Mouse (Mus musculus) neural tube, embryonic 14.5 days (tissue): ENCODE measurements around the gene Olfr201. TPM values are rescaled to one million over a fixed set of nuclear protein-coding genes. Genes with fewer than 3 reads are reported as not detected.
"Not testable (repeated sequence)": the region's sequence is repeated elsewhere in the genome, so short reads cannot be mapped to it uniquely, and the experiment has no call there.

Experiments used
- ATAC-seq: fragments of 200-750 bp; cut with Nextera tagmentation; 2 replicates; pipeline ENCODE4 v1.8.0; 2017; ENCODE audit warnings: low read depth, mild to moderate bottlenecking, moderate TSS enrichment, moderate library complexity
- H3K27ac ChIP-seq: fragments of 300-500 bp; sonication (generic); 2 replicates; pipeline ENCODE4 v1.5.1; 2014; ENCODE audit warnings: low read depth, mild to moderate bottlenecking, control low read depth, low read length, moderate library complexity, mixed read lengths
- H3K27me3 ChIP-seq: fragments of 300-500 bp; sonication (generic); 2 replicates; pipeline ENCODE4 v1.6.1; 2014; ENCODE audit warnings: low read length; ENCODE audit not compliant: control insufficient read depth, insufficient read depth
- H3K36me3 ChIP-seq: fragments of 300-500 bp; sonication (generic); 2 replicates; pipeline ENCODE4 v1.6.1; 2014; ENCODE audit warnings: low read length, mixed read lengths; ENCODE audit not compliant: control insufficient read depth, insufficient read depth
- H3K4me1 ChIP-seq: fragments of 300-500 bp; sonication (generic); 2 replicates; pipeline ENCODE4 v1.6.1; 2014; ENCODE audit warnings: low read length; ENCODE audit not compliant: control insufficient read depth, insufficient read depth
- H3K4me2 ChIP-seq: fragments of 300-500 bp; sonication (generic); 2 replicates; pipeline ENCODE4 v1.6.1; 2014; ENCODE audit warnings: mild to moderate bottlenecking, low read depth, low read length, control low read depth
- H3K4me3 ChIP-seq: fragments of 300-500 bp; sonication (generic); 2 replicates; pipeline ENCODE4 v1.5.1; 2014; ENCODE audit warnings: low read depth, low read length, control low read depth, mixed read lengths
- H3K9ac ChIP-seq: fragments of 300-500 bp; sonication (generic); replicated peaks from 2 replicates; pipeline ENCODE4 v1.6.1; 2014; ENCODE audit warnings: low read depth, mild to moderate bottlenecking, control low read depth, low read length, mixed read lengths
- H3K9me3 ChIP-seq: fragments of 300-500 bp; sonication (generic); 2 replicates; pipeline ENCODE4 v1.6.1; 2016; ENCODE audit warnings: low read length; ENCODE audit not compliant: control insufficient read depth
- WGBS: fragments of 180-500 bp; shearing (Covaris S2); extraction: QIAGEN DNeasy Blood & Tissue Kit; methylation state at CpG from one replicate; pipeline ENCODE4 v1.1.7; 2014; 5-methylcytosine and 5-hydroxymethylcytosine counted together
- polyA plus RNA-seq: library from polyadenylated mRNA; unstranded; fragments of >200 nt; fragmentation: Nextera tagmentation; extraction: Ambion mirVana; gene quantifications from 2 replicates; pipeline ENCODE4 v1.2.1, GENCODE M21; 2014

The Olfr201 gene
- polyA plus RNA-seq, 1 experiment from 2014 or later: not detected

DNA sequence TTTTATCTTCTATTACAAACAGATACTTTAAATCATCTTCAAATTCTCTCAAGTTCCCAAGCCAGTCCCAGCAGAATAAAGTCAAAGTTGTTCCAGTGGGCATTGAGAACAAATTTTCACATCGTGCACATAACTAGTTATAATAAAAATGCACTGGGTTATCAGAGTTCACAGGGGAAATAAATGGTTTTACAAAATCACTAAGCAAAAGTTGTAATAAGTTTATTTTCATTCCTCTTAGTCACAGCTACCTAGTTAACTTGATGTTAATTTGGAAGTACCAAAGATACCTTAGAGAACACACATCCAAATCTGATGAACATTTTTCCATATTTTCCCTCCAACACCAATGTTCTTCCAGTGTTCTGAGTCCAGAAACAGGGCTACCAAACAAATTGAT, 52.8 kb downstream of the Olfr201 start, which contains the start of gene Olfr199:
Gene Olfr199, minus strand, starts transcription at position 101 of the 400 bp plus-strand sequence.
- not testable (repeated sequence) for H3K4me1 ChIP-seq, ATAC-seq, H3K4me3 ChIP-seq, H3K9ac ChIP-seq, H3K4me2 ChIP-seq, H3K27me3 ChIP-seq, H3K27ac ChIP-seq, H3K9me3 ChIP-seq, H3K36me3 ChIP-seq
- 90% methylated on average over 1 of the region's 1 CpGs for WGBS

DNA sequence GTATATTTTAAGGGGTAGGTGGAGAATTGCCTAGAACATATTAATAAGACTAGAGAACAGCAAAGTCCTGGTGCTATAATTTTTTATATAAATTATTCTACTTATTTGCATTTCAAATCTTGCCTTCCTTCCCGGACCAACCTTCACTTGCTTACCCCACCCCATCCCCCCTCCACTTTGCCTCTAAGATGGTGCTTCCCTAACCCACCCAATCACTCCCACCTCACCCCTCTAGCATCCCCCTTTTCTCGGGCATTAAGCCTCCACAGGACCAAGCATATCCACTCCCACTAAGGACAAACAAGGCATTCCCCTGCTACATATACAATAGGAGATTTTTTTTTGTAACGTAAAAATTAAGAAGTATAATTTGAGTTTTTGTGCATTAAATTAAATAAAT, 54.6 kb downstream of the Olfr201 start:
- 83% methylated on average over 3 of the region's 3 CpGs for WGBS
- not testable (repeated sequence) for H3K9me3 ChIP-seq, ATAC-seq, H3K4me3 ChIP-seq, H3K9ac ChIP-seq, H3K4me2 ChIP-seq, H3K27me3 ChIP-seq, H3K27ac ChIP-seq, H3K36me3 ChIP-seq, H3K4me1 ChIP-seq

Other genes with a start within 250 kb of the Olfr201 start
- not detected in 2 replicates for gene Olfr186, start 242.3 kb downstream of the Olfr201 start, polyA plus RNA-seq
- gene Olfr187, start 232.9 kb downstream of the Olfr201 start, polyA plus RNA-seq: not detected in 2 replicates
- not detected in 2 replicates for gene Olfr190, start 194.6 kb downstream of the Olfr201 start, polyA plus RNA-seq
- gene Olfr191, start 182.8 kb downstream of the Olfr201 start, polyA plus RNA-seq: not detected in 2 replicates
- not detected in 2 replicates for gene Olfr193, start 160.8 kb downstream of the Olfr201 start, polyA plus RNA-seq
- not detected in 2 replicates for gene Olfr194, start 151.6 kb downstream of the Olfr201 start, polyA plus RNA-seq
- not detected in 2 replicates for gene Olfr195, start 125.6 kb downstream of the Olfr201 start, polyA plus RNA-seq
- gene Olfr196, start 102.2 kb downstream of the Olfr201 start, polyA plus RNA-seq: not detected in 2 replicates
- gene Olfr198, start 69.1 kb downstream of the Olfr201 start, polyA plus RNA-seq: not detected in 2 replicates
- not detected in 2 replicates for gene Olfr199, start 52.9 kb downstream of the Olfr201 start, polyA plus RNA-seq
- gene Olfr202, start 14.2 kb upstream of the Olfr201 start, polyA plus RNA-seq: not detected in 2 replicates
- gene Olfr203, start 26.2 kb upstream of the Olfr201 start, polyA plus RNA-seq: not detected in 2 replicates
- gene Olfr204, start 45.6 kb upstream of the Olfr201 start, polyA plus RNA-seq: not detected in 2 replicates
- not detected in 2 replicates for gene Olfr205, start 58.5 kb upstream of the Olfr201 start, polyA plus RNA-seq
- not detected in 2 replicates for gene Olfr206, start 76.6 kb upstream of the Olfr201 start, polyA plus RNA-seq
- not detected in 2 replicates for gene Olfr209, start 91.4 kb upstream of the Olfr201 start, polyA plus RNA-seq
- gene Gabrr3, start 134.7 kb upstream of the Olfr201 start, polyA plus RNA-seq: 0.04 TPM in 1 of 2 replicates, not detected in the other
- 12.2 and 12.8 TPM in 2 replicates for gene Riox2, start 199.1 kb upstream of the Olfr201 start, polyA plus RNA-seq